Mouse (Mus musculus): ENCODE measurements around the gene Tmem132e. TPM values are rescaled to one million over a fixed set of nuclear protein-coding genes. Genes with fewer than 3 reads are reported as not detected.

Gene Tmem132e
- polyA plus RNA-seq, 1 experiment from 2014 or later = 1.3 TPM

- Histone ChIP-seq H3K9ac (ENCODE audit: low read length) (0 out of 2 replicates have a peak overlapping the region, but pooled peaks have one; percentile 29), H3K4me2 (ENCODE audit: low read length) (peak overlapping the region; percentile 89), H3K27me3 (replicated peaks; ENCODE audit: control insufficient read depth, insufficient read depth, low read length) (peaks cover 89% of the 10 kb centered on the region), H3K9me3 (ENCODE audit: control insufficient read depth, low read length) (no peaks in the 10 kb centered on the region), H3K4me1 (replicated peaks; ENCODE audit: control insufficient read depth, insufficient read depth, low read length) (peaks cover 13% of the 10 kb centered on the region), H3K27ac (ENCODE audit: low read depth) (no peak overlapping the region), H3K4me3 (ENCODE audit: low read depth, low read length) (peak overlapping the region; percentile 39), H3K36me3 (ENCODE audit: control insufficient read depth, insufficient read depth, low read length) (no peaks in the 10 kb centered on the region)
- DNase-seq (ENCODE audit: low spot score) (peak; percentile 79), ATAC-seq (replicated peaks; ENCODE audit: low FRiP score, low TSS enrichment, low read depth) (peak; percentile 66)
- WGBS = under 1% methylated on average over 50 of the region's 51 CpGs
These were observed 1.6 kb upstream of the Tmem132e start for GRCm38 (mm10) chr11:82386970-82387540.

GRCm38 (mm10) chr11:82387711-82388341 lies 874 bp upstream of the Tmem132e start:
- peak overlapping the region; percentile 39 for H3K4me3 ChIP-seq (ENCODE audit: low read depth, low read length)
- peak overlapping the region; percentile 89 for H3K4me2 ChIP-seq (ENCODE audit: low read length)
- no peak for ATAC-seq (replicated peaks; ENCODE audit: low FRiP score, low TSS enrichment, low read depth)
- peaks cover 95% of the 10 kb centered on the region for H3K27me3 ChIP-seq (replicated peaks; ENCODE audit: control insufficient read depth, insufficient read depth, low read length)
- no peaks in the 10 kb centered on the region for H3K9me3 ChIP-seq (ENCODE audit: control insufficient read depth, low read length)
- H3K27ac ChIP-seq (ENCODE audit: low read depth) = no peak overlapping the region
- H3K4me1 ChIP-seq (replicated peaks; ENCODE audit: control insufficient read depth, insufficient read depth, low read length) = peaks cover 13% of the 10 kb centered on the region
- peak overlapping the region; percentile 44; the same call in 1 of the 2 replicates for H3K9ac ChIP-seq (ENCODE audit: low read length)
- DNase-seq (ENCODE audit: low spot score) = peak; percentile 61
- WGBS = under 1% methylated on average over 47 of the region's 47 CpGs
- H3K36me3 ChIP-seq (ENCODE audit: control insufficient read depth, insufficient read depth, low read length) = no peaks in the 10 kb centered on the region

- H3K27ac ChIP-seq (ENCODE audit: low read depth) = no peak overlapping the region
- 2% methylated on average over 61 of the region's 69 CpGs for WGBS
- H3K9me3 ChIP-seq (ENCODE audit: control insufficient read depth, low read length) = no peaks in the 10 kb centered on the region
- H3K9ac ChIP-seq (ENCODE audit: low read length) = peak overlapping the region; percentile 44
- peak; percentile 55 for DNase-seq (ENCODE audit: low spot score)
- H3K4me3 ChIP-seq (ENCODE audit: low read depth, low read length) = peak overlapping the region; percentile 39
- H3K36me3 ChIP-seq (ENCODE audit: control insufficient read depth, insufficient read depth, low read length) = no peaks in the 10 kb centered on the region
- no peak for ATAC-seq (replicated peaks; ENCODE audit: low FRiP score, low TSS enrichment, low read depth)
- H3K27me3 ChIP-seq (replicated peaks; ENCODE audit: control insufficient read depth, insufficient read depth, low read length) = peaks cover 80% of the 10 kb centered on the region
- peaks cover 13% of the 10 kb centered on the region for H3K4me1 ChIP-seq (replicated peaks; ENCODE audit: control insufficient read depth, insufficient read depth, low read length)
- H3K4me2 ChIP-seq (ENCODE audit: low read length) = peak overlapping the region; percentile 89
These were observed 944 bp downstream of the Tmem132e start for GRCm38 (mm10) chr11:82389396-82390291.

GRCm38 (mm10) chr11:82392341-82392740 lies 3.6 kb downstream of the Tmem132e start:
- H3K27me3 ChIP-seq (replicated peaks; ENCODE audit: control insufficient read depth, insufficient read depth, low read length) = peaks cover 54% of the 10 kb centered on the region
- H3K36me3 ChIP-seq (ENCODE audit: control insufficient read depth, insufficient read depth, low read length) = no peaks in the 10 kb centered on the region
- H3K4me2 ChIP-seq (ENCODE audit: low read length) = no peak overlapping the region
- ATAC-seq (replicated peaks; ENCODE audit: low FRiP score, low TSS enrichment, low read depth) = no peak
- peaks cover 13% of the 10 kb centered on the region for H3K4me1 ChIP-seq (replicated peaks; ENCODE audit: control insufficient read depth, insufficient read depth, low read length)
- no peak overlapping the region for H3K4me3 ChIP-seq (ENCODE audit: low read depth, low read length)
- H3K9ac ChIP-seq (ENCODE audit: low read length) = no peak overlapping the region
- no peaks in the 10 kb centered on the region for H3K9me3 ChIP-seq (ENCODE audit: control insufficient read depth, low read length)
- WGBS = 61% methylated on average over 3 of the region's 3 CpGs
- no peak for DNase-seq (ENCODE audit: low spot score)
- H3K27ac ChIP-seq (ENCODE audit: low read depth) = no peak overlapping the region

- ATAC-seq (replicated peaks; ENCODE audit: low FRiP score, low TSS enrichment, low read depth) = no peak
- WGBS = 37% methylated on average over 3 of the region's 3 CpGs
- Histone ChIP-seq H3K4me1 (replicated peaks; ENCODE audit: control insufficient read depth, insufficient read depth, low read length) (no peaks in the 10 kb centered on the region), H3K27ac (ENCODE audit: low read depth) (no peak overlapping the region), H3K9ac (ENCODE audit: low read length) (no peak overlapping the region), H3K9me3 (ENCODE audit: control insufficient read depth, low read length) (no peaks in the 10 kb centered on the region), H3K36me3 (ENCODE audit: control insufficient read depth, insufficient read depth, low read length) (no peaks in the 10 kb centered on the region), H3K27me3 (replicated peaks; ENCODE audit: control insufficient read depth, insufficient read depth, low read length) (no peaks in the 10 kb centered on the region), H3K4me3 (ENCODE audit: low read depth, low read length) (no peak overlapping the region), H3K4me2 (ENCODE audit: low read length) (no peak overlapping the region)
- no peak for DNase-seq (ENCODE audit: low spot score)
These were observed 10.9 kb downstream of the Tmem132e start for GRCm38 (mm10) chr11:82399621-82400020.

- ATAC-seq (replicated peaks; ENCODE audit: low FRiP score, low TSS enrichment, low read depth) (no peak), DNase-seq (ENCODE audit: low spot score) (no peak)
- H3K27me3 ChIP-seq (replicated peaks; ENCODE audit: control insufficient read depth, insufficient read depth, low read length) = no peaks in the 10 kb centered on the region
- H3K9me3 ChIP-seq (ENCODE audit: control insufficient read depth, low read length) = no peaks in the 10 kb centered on the region
- no peak overlapping the region for H3K9ac ChIP-seq (ENCODE audit: low read length)
- H3K4me1 ChIP-seq (replicated peaks; ENCODE audit: control insufficient read depth, insufficient read depth, low read length) = peaks cover 9% of the 10 kb centered on the region
- no peak overlapping the region for H3K4me2 ChIP-seq (ENCODE audit: low read length)
- H3K4me3 ChIP-seq (ENCODE audit: low read depth, low read length) = no peak overlapping the region
- H3K27ac ChIP-seq (ENCODE audit: low read depth) = no peak overlapping the region
- WGBS = 29% methylated on average over 3 of the region's 3 CpGs
- no peaks in the 10 kb centered on the region for H3K36me3 ChIP-seq (ENCODE audit: control insufficient read depth, insufficient read depth, low read length)
These were observed 16.9 kb downstream of the Tmem132e start for GRCm38 (mm10) chr11:82405641-82406040.

- 42% methylated on average over 11 of the region's 11 CpGs for WGBS
- H3K4me1 ChIP-seq (replicated peaks; ENCODE audit: control insufficient read depth, insufficient read depth, low read length) = peaks cover 9% of the 10 kb centered on the region
- no peak overlapping the region for H3K4me3 ChIP-seq (ENCODE audit: low read depth, low read length)
- no peak overlapping the region for H3K4me2 ChIP-seq (ENCODE audit: low read length)
- DNase-seq (ENCODE audit: low spot score) (no peak), ATAC-seq (replicated peaks; ENCODE audit: low FRiP score, low TSS enrichment, low read depth) (0 out of 2 replicates have a peak, but pooled peaks have one; percentile 43)
- no peak overlapping the region for H3K9ac ChIP-seq (ENCODE audit: low read length)
- no peak overlapping the region for H3K27ac ChIP-seq (ENCODE audit: low read depth)
- no peaks in the 10 kb centered on the region for H3K36me3 ChIP-seq (ENCODE audit: control insufficient read depth, insufficient read depth, low read length)
- H3K27me3 ChIP-seq (replicated peaks; ENCODE audit: control insufficient read depth, insufficient read depth, low read length) = no peaks in the 10 kb centered on the region
- H3K9me3 ChIP-seq (ENCODE audit: control insufficient read depth, low read length) = no peaks in the 10 kb centered on the region
These were observed 17.9 kb downstream of the Tmem132e start for GRCm38 (mm10) chr11:82406358-82407221.

GRCm38 (mm10) chr11:82412496-82412895 lies 23.8 kb downstream of the Tmem132e start:
- WGBS = 81% methylated on average over 1 of the region's 1 CpGs
- no peaks in the 10 kb centered on the region for H3K27me3 ChIP-seq (replicated peaks; ENCODE audit: control insufficient read depth, insufficient read depth, low read length)
- H3K4me2 ChIP-seq (ENCODE audit: low read length) = no peak overlapping the region
- H3K4me3 ChIP-seq (ENCODE audit: low read depth, low read length) = no peak overlapping the region
- no peak for DNase-seq (ENCODE audit: low spot score)
- H3K9me3 ChIP-seq (ENCODE audit: control insufficient read depth, low read length) = no peaks in the 10 kb centered on the region
- H3K9ac ChIP-seq (ENCODE audit: low read length) = no peak overlapping the region
- H3K27ac ChIP-seq (ENCODE audit: low read depth) = no peak overlapping the region
- H3K4me1 ChIP-seq (replicated peaks; ENCODE audit: control insufficient read depth, insufficient read depth, low read length) = peaks cover 6% of the 10 kb centered on the region; the same call in 1 of the 2 replicates
- ATAC-seq (replicated peaks; ENCODE audit: low FRiP score, low TSS enrichment, low read depth) = no peak
- no peaks in the 10 kb centered on the region for H3K36me3 ChIP-seq (ENCODE audit: control insufficient read depth, insufficient read depth, low read length)
